Mouse (Mus musculus): Measurements from ENCODE around the gene Plxnc1.

Plxnc1 gene

DNA sequence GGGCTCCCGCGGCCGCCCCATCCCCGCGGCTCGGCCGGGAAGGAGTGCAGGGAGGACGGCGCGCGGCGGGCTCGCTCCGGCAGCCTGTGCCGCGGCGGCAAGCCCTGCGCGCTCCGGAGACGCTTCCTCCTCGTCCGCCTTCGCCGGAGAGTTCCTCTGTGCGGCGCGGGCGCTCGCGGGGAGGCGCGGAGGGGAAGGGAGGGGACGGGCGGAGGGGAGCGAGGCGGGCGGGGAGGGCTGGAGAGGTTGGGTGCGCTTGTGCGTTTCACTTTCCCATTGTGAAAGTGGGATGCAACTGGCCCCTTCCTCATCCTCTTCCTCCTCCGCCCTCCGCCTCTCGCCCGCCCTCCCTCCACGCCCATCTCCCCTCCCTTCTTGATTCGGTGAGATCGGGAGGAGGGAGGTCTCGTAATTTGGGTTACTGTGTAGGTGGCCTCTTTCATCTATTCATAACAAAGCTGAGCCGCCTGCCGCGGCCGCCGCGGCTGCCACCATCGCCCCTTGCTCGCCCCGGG lies at the start of gene Plxnc1:
Plxnc1 (minus strand) TSS at position 145 of the 515 bp plus-strand sequence.
- no peak for DNase-seq (ENCODE audit: low spot score)

DNA sequence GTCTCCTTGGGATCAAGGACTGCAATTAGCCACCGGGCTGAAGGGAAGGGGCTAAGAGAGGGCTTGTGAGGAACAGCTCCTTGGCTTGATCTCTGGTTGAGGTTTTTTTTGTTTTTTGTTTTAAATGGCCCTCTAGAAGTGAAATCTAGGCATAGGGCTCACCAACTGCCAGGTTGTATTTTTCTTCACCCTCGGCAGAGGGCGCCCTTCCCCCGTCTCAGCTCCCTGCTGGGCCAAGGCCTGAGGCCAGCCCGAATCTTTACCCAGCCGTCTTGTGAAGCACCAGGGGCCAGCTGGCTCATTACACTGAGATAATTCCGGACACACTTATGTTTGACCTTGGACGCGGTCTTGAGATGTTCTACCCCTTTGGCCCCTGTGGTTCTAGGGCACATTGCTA lies 47.5 kb upstream of the Plxnc1 start:
- peak; percentile 46 for DNase-seq (ENCODE audit: low spot score)

DNA sequence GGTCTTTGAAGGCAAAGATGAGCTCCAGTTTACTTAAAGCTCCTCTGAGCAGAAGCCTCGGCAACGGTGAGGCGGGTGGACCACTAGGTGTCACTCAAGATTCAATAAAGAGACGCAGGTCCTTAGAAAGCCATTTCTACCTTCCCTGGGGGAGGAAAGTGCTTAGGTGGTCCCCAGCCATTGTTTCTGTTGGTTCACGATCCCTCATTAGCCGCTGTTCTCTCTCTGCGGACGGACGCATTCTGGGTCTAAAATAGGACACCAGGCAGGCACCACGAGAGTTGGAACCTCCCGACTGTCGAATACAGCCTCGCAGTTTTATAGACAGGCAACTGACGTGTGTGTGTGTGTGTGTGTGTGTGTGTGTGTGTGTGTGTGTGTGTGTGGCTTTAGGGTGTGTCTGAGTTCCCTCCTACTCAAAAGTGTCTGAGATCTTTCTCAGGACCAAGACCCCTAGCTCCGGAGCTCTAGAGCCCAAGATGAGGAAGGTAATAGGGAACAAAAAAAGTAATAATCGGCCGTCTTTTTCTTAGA lies 47.0 kb upstream of the Plxnc1 start:
- DNase-seq (ENCODE audit: low spot score), result no peak

- peak; percentile 46 for DNase-seq (ENCODE audit: low spot score)
Measured at GRCm38 (mm10) chr10:94990768-94991563, 46.3 kb upstream of the Plxnc1 start.

DNA sequence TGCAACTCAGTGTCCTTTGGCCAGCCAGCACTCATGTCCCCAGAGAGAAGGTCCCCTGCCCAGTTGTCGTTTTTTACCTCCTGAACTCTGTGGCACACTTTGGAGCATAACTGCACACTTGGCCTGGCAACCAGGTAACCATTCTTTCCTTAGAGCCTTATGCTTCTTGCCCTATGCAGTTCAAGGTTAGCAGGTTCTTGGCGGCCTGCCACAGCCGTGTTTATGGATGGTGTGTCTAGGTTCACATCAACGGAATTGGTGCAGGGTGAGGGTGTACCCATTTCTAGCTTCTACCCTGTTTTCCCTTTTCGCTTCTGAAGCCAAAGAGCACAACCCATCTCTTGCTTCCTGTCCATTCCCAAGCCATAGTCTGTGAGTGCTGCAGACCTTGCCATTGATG lies 44.7 kb upstream of the Plxnc1 start:
- DNase-seq (ENCODE audit: low spot score), result no peak

DNA sequence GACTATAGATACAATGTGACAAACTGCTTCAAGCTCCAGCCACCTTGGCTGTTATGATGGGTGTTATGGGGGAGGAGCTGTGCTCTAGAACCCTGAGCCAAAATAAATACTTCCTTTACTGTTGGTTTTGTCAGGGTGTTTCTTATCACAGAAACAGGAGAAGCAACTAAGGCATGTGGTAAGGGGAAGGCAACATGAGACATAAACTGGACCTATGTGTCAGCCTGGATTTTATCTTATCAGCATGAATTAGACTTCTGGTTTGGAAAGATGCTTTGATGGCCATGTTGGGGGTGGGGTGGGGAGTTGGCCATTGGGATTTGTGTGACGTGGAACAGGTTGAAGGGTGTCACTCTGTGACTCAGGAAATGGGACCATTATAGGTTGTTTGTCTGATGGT lies 40.5 kb upstream of the Plxnc1 start:
- no peak for DNase-seq (ENCODE audit: low spot score)

DNA sequence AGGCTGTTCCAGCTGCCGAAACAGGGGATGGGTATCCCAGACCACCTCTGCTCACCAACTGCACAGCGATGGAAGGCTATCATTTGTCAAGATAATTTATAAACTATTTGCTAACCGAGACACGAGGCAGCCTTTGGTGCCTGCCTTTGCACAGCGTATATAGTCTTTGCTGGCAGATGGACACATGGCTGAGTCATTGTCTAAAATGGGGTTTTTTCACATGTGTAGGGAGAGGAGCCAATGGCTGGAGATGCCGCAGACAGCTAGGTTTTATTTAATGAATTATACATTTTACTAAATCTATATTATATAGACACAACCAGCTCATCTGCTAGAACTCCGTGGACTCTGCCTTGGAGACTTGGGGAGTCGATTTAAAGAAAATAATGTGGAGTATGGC lies 37.9 kb upstream of the Plxnc1 start:
- no peak for DNase-seq (ENCODE audit: low spot score)

DNA sequence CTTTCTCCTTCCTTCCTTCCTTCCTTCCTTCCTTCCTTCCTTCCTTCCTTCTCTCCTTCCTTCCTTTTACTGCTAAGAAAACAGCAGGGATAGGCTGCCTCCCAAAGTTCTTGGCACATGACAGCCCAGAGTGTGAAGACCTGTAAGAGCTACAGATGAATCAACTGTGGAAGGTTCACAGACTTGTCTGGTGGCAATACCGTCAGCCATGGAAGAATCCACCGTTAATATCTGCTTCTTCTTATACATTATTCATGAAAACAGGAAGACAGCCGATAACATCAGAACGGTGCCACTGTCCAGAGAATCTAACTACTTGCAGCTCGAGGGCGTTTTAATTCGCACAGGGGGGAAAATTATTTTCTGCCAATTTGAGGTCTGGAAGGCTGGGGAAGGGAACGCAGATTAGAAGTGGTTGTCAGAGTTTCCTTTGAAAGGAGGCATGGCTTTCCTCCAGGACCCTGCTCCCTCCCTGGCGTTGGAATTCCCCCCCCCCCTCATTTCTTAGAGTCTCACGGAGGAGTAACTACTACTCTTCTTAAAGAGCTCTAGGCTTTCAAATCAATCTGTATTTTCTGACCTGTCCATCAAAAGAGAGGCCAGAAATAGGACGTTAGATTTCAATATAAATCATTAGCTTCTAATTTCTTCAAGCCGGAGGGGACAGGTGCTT lies 37.0 kb upstream of the Plxnc1 start:
- DNase-seq (ENCODE audit: low spot score), result no peak

DNA sequence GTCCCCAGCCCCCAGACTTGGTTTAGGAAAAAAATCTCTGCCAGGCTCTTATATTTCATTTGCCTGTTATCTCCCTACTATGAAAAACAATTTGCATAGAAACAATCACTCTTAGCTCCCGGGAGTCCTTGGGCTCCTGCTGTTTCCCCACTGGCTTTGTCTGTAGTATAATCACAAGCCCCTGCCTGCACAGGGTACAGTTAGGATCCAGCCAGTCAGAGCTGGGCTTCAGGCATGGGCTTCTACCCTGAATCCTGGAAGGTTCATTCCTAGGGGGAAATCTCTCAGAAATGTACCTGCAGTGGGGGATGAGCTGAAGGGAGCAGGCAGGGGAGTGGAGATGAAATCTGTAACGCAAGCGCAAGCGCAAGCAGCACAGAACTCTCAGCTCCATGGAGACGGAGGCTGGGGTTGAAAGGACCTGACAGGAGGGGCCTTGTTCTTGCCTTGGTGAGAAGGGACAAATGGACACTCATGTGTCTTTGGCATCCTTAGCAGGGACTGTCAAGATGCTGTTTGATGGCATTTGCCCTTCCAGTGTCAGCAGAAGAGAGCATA lies 33.7 kb upstream of the Plxnc1 start:
- no peak for DNase-seq (ENCODE audit: low spot score)

GRCm38 (mm10) chr10:94976329-94976728 lies 31.7 kb upstream of the Plxnc1 start:
- DNase-seq (ENCODE audit: low spot score), result no peak

DNA sequence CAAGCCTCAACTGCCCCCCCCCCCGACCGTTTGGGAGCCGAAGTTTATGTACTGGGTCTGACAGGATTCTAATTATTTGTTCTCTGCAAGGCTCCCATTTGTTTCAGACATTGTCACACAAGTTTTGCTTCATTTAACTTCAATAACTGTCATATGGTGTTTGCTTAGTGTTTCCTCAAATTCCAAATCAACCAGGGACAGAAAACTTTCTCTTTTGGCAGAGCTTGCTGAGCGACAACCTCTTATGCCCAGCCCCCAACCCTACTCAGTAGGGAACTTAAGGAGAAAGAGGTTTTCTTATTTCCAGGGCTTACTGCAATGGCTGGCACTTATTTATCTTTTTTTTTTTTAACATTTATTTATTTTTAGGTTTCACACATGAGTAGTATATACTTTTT lies 30.5 kb upstream of the Plxnc1 start:
- DNase-seq (ENCODE audit: low spot score), result no peak

- no peak for DNase-seq (ENCODE audit: low spot score)
Measured at GRCm38 (mm10) chr10:94974345-94975098, 29.9 kb upstream of the Plxnc1 start.

DNA sequence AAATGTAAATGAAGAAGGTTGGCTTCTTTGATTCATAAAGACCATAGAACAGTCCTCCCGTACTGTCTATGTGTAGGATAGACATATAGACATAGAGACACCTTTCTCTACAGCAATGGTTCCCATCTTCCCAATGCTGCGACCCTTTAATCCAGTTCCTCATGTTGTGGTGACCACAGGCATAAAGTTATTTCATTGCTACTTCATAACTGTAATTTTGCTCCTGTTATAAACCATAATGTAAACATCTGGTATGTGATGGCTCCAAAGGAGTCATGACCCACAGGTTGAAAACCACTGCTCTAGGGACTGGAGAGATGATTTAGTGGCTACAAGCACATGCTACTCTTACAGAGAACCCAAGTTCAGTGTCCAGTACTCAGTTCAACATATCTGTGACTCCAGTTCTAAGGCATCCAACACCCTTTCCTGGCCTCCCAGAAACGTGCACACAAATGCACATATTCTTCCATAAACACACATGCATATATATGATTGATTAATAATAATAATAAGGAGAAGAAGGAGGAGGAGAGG lies 27.1 kb upstream of the Plxnc1 start:
- no peak for DNase-seq (ENCODE audit: low spot score)

DNA sequence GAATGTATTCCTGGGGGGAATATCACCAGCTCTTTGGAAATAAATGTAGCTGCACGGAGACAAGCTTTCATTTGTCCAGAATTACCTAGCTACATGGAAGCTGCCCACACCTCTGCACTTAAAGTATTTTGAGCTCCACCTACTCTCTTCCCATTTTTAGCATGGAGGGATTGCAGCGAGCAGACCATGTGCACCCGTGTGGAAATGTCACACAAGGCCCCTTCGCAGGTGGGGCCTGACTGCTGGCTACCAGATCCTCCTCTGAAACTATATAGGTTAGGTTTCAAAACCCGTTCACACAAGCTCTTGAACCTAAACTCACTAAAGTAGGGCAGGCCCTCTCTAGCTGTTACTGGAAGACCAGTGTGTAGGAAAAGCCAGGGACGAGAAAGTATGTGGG lies 25.6 kb upstream of the Plxnc1 start:
- DNase-seq (ENCODE audit: low spot score), result no peak

DNA sequence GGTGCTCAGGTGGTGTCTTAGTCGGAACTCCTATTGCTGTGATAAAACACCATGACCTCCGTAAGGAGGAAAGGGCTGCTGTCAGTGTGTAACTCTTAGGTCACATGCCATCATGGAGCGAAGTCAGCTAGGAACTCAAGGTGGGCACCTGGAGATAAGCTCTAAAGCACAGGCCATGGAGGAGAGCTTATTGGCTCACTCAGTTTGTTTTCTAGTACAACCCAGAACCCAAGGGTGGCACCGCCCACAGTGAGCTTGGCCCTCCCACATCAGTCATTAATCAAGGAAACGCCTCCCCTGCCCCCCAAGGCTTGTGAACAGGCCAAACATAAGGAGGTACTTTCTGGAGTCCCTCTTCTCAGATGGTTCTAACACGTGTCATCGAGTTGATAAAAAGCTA lies 22.8 kb upstream of the Plxnc1 start:
- no peak for DNase-seq (ENCODE audit: low spot score)

- no peak for DNase-seq (ENCODE audit: low spot score)
Measured at GRCm38 (mm10) chr10:94966789-94967188, 22.2 kb upstream of the Plxnc1 start.

GRCm38 (mm10) chr10:94965093-94965492 lies 20.5 kb upstream of the Plxnc1 start:
- no peak for DNase-seq (ENCODE audit: low spot score)

DNA sequence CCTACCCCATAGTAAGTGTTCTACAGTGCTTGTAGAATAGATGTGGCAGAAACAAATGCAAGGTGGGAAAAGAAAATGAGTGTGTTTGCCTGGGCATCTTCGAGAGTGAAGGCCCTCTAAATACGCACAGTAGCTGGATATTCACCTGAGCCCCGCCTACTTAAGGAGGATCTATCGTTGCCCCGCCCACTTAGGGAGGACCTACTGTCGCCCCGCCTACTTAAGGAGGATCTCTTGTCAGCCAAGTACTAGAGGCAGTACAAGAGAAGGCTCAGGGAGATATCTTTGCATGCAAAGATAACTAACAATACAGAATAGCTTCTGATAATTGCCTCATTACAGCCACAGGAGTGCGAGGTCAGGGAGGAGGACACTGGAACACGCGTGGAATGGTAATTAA lies 17.4 kb upstream of the Plxnc1 start:
- DNase-seq (ENCODE audit: low spot score), result no peak

DNA sequence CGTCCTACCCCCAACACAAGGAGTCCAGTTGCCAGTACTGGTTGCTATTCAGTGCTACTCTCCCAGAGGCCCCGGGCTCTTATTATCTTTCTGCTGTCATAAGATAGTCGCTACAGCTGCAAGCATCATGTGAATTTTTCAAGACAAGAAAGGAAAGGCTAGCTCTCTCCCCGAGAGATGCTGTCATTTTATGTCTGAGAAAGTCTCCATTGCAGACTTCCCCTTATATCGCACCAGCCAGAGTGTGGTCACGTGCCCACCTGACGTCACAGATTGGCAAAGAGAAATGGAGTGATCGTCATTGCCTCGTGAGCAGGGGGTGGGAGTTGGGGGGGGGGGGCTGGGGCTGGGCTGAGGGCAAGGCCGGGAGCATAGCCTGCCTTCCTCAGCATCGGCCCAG lies 16.6 kb upstream of the Plxnc1 start:
- DNase-seq (ENCODE audit: low spot score), result no peak

- DNase-seq (ENCODE audit: low spot score), result no peak
Measured at GRCm38 (mm10) chr10:94958311-94958710, 13.7 kb upstream of the Plxnc1 start.

DNA sequence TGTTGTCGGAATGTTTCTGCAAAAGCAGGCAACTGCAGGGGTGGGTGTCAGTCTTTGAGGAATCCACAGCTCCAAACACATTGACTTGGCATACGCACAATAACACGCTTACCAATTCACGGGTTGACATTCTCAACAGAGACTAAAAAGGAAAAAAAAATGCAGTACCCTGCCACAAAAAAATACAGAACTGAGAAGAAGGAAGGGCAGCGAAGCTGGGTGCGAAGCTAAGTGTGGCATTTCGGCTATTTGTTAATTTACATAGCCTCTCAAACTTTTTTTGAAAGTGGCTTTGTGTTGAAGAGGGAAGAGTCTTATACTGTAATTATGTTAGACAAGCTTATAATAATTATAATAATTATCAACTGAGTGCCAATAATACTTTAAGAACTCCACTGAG lies 13.1 kb upstream of the Plxnc1 start:
- DNase-seq (ENCODE audit: low spot score), result no peak

All from urinary bladder, postnatal 10 days (tissue).